Mouse (Mus musculus): ENCODE data around the gene Vangl1.

GRCm38 (mm10) chr3:102174118-102174865 is 30.2 kb downstream of the Vangl1 start:
- TF ChIP-seq CTCF (IDR thresholded peaks at IDR 0.05; ENCODE audit: low read depth) (no peak), EP300 (IDR thresholded peaks at IDR 0.05; ENCODE audit: low read depth) (no peak)

Measured in liver, embryonic 14.5 days (tissue).